Mouse (Mus musculus) erythroblast, embryonic 14.5 days (primary cell): ENCODE results near the gene Rrbp1.

Experiments
- GATA1 ChIP-seq: IDR thresholded peaks from 2 replicates; pipeline ENCODE4 v1.6.1; 2012; ENCODE audit warnings: low read length, inconsistent platforms, mixed read lengths
- TAL1 ChIP-seq: IDR thresholded peaks from 3 replicates; pipeline ENCODE4 v1.6.1; 2012; ENCODE audit warnings: low read length, inconsistent platforms, mixed read lengths

DNA sequence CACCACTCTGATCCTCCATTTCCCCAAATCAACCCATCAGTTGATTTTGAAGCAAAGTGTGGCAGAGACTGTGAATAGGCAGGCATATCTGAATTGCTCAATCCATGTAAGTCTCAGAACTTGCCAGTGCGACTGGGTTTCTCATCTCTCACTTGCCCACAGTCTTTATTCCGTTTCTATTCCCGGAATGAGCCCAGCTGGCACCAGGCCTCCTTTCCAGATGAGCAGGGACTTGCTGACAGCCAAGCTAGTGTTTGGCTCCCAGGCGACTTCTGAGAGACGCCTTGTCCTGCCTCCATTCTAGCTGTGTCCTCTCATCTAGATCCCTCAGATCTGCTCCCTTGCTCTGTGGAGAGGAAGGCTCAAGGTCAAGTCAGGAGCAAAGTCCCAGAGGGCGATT lies 33.7 kb upstream of the Rrbp1 start:
- TF ChIP-seq TAL1 (no peak), GATA1 (no peak)
